Mouse (Mus musculus) spleen, adult 2 months (tissue): ENCODE data around the gene 9930111J21Rik2.

Experiments used
- CTCF ChIP-seq: fragments of 200-500 bp; IDR thresholded peaks from 2 replicates; pipeline ENCODE4 v1.5.1; 2011; ENCODE audit warnings: mild to moderate bottlenecking, inconsistent platforms; ENCODE audit not compliant: insufficient read depth, insufficient read length, insufficient replicate concordance; ENCODE audit errors: extremely low read depth
- POLR2A ChIP-seq: fragments of 200-500 bp; IDR thresholded peaks from 2 replicates; pipeline ENCODE4 v1.6.1; 2011; ENCODE audit warnings: low read depth, low read length, inconsistent platforms

DNA sequence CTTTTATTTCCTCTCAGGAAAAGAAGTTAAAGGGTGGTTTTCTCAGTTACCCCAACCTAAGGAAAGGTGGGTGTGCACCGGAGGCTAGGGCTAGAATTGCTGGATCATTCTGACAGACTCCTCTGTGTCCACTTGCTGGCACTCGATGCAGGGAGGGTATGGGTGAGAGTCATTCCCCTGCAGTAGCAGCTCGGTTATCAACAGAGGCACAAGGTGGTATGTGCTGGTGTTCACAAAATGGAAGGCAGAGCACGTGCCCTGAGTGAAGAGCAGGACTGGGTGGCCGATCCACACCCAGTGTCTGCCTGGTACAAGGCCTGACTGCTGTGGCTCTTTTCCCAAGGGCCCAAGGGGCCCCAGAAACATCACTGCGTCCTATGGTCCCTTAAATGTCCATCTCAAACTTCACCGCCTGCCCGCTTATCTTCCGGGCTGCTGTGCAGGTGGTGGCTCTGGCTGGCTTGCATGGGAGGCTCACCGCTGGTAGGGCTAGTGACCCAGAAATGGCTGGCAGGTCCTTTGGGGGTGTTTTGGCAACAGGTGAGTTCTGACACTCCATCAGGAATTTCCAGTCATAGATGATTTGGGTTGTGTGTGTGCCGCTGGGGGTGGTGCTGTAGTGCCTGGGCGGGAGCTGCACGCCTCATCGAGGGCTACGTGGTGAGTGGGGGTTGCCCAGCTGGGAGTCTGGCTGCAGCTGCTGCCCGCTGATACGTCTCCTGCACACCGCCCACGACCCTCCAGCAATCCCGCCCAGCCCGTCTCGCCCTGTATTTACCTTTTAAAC, 37.0 kb upstream of the 9930111J21Rik2 start:
- TF ChIP-seq CTCF (no peak), POLR2A (0 out of 2 replicates have a peak, but pooled peaks have one; percentile 4)
